Mouse (Mus musculus) stomach, postnatal 0 days (tissue): ENCODE data around the gene Fam129a.

ENCODE experiments used
- CTCF ChIP-seq: IDR thresholded peaks from 2 replicates; pipeline ENCODE4 v1.5.1; 2016; ENCODE audit warnings: antibody characterized with exemption, low read depth, mild to moderate bottlenecking, moderate library complexity
- EP300 ChIP-seq: optimal IDR thresholded peaks from 2 replicates; pipeline ENCODE3; 2016; ENCODE audit warnings: antibody characterized with exemption

DNA sequence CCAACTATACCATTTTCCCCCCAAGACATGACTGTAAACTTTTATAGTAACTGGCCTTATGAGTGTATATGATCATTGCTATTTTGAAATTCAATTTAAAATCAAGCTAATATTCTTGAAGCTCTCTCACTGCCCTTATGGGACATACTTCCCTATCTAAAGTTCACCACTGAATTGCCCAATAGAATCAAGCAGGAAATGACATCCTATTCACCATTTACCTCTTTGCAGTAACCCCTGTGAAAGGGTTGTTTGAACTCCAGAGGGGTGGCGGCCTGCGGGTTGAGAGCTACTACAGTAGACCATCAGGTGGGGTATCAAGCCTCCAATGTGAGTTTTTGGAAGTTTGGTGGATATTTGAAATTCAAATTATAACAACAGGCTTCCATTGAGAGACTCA is 27.9 kb downstream of the Fam129a start:
- TF ChIP-seq EP300 (no peak), CTCF (no peak)
